Mouse (Mus musculus) heart, embryonic 11.5 days (tissue): Measurements from ENCODE around the gene Pex7. TPM values are rescaled to one million over a fixed set of nuclear protein-coding genes. Genes with fewer than 3 reads are reported as not detected.

Experiments
- ATAC-seq: fragments of 200-750 bp; cut with Nextera tagmentation; replicated peaks from 2 replicates; pipeline ENCODE4 v1.8.0; 2017; ENCODE audit warnings: moderate library complexity; ENCODE audit not compliant: insufficient number of reproducible peaks, low FRiP score, low TSS enrichment
- H3K27ac ChIP-seq: fragments of 300-500 bp; sonication (generic); 2 replicates; pipeline ENCODE4 v1.5.1; 2014; ENCODE audit warnings: mild to moderate bottlenecking, low read depth, low read length
- H3K27me3 ChIP-seq: fragments of 300-500 bp; sonication (generic); 2 replicates; pipeline ENCODE4 v1.6.1; 2014; ENCODE audit warnings: mild to moderate bottlenecking, low read length, mixed read lengths; ENCODE audit not compliant: control insufficient read depth, insufficient read depth
- H3K36me3 ChIP-seq: fragments of 300-500 bp; sonication (generic); 2 replicates; pipeline ENCODE4 v1.6.1; 2014; ENCODE audit warnings: mild to moderate bottlenecking, low read length, moderate library complexity, mixed read lengths; ENCODE audit not compliant: control insufficient read depth, insufficient read depth
- H3K4me1 ChIP-seq: fragments of 300-500 bp; sonication (generic); 2 replicates; pipeline ENCODE4 v1.6.1; 2014; ENCODE audit warnings: low read length; ENCODE audit not compliant: control insufficient read depth, insufficient read depth
- H3K4me2 ChIP-seq: fragments of 300-500 bp; sonication (generic); 2 replicates; pipeline ENCODE4 v1.6.1; 2014; ENCODE audit warnings: mild to moderate bottlenecking, moderate library complexity
- H3K4me3 ChIP-seq: fragments of 300-500 bp; sonication (generic); 2 replicates; pipeline ENCODE4 v1.5.1; 2014; ENCODE audit warnings: low read depth, low read length
- H3K9ac ChIP-seq: fragments of 300-500 bp; sonication (generic); 2 replicates; pipeline ENCODE4 v1.6.1; 2014; ENCODE audit warnings: mild to moderate bottlenecking, low read depth, low read length, moderate library complexity
- H3K9me3 ChIP-seq: fragments of 300-500 bp; sonication (generic); replicated peaks from 2 replicates; pipeline ENCODE4 v1.6.1; 2016; ENCODE audit warnings: low read length; ENCODE audit not compliant: control insufficient read depth
- WGBS: fragments of 180-500 bp; shearing (Covaris S2); extraction: QIAGEN DNeasy Blood & Tissue Kit; methylation state at CpG from one replicate; pipeline ENCODE4 v1.1.7; 2014; ENCODE audit not compliant: insufficient replicate concordance; 5-methylcytosine and 5-hydroxymethylcytosine counted together
- polyA plus RNA-seq: library from polyadenylated mRNA; unstranded; fragments of >200 nt; fragmentation: Nextera tagmentation; extraction: Ambion mirVana; gene quantifications from 2 replicates; pipeline ENCODE4 v1.2.1, GENCODE M21; 2014

The Pex7 gene
- polyA plus RNA-seq, 1 experiment from 2014 or later: 38.4 TPM

- no peak overlapping the region for H3K4me2 ChIP-seq
- no peaks in the 10 kb centered on the region for H3K4me1 ChIP-seq
- no peak overlapping the region for H3K9ac ChIP-seq
- H3K9me3 ChIP-seq: no peaks in the 10 kb centered on the region
- 76% methylated on average over 7 of the region's 7 CpGs for WGBS
- no peaks in the 10 kb centered on the region for H3K27me3 ChIP-seq
- H3K4me3 ChIP-seq: no peak overlapping the region
- no peaks in the 10 kb centered on the region for H3K36me3 ChIP-seq
- ATAC-seq: no peak
- H3K27ac ChIP-seq: no peak overlapping the region
Measured at GRCm38 (mm10) chr10:19901992-19902391, 5.5 kb downstream of the Pex7 start.

- Histone ChIP-seq H3K4me1 (no peaks in the 10 kb centered on the region), H3K9ac (no peak overlapping the region), H3K4me3 (no peak overlapping the region), H3K4me2 (no peak overlapping the region), H3K9me3 (no peaks in the 10 kb centered on the region), H3K27me3 (no peaks in the 10 kb centered on the region), H3K27ac (no peak overlapping the region), H3K36me3 (no peaks in the 10 kb centered on the region)
- 63% methylated on average over 2 of the region's 2 CpGs for WGBS
- no peak for ATAC-seq
Measured at GRCm38 (mm10) chr10:19900191-19900590, 7.3 kb downstream of the Pex7 start.

- Histone ChIP-seq H3K4me3 (no peak overlapping the region), H3K27me3 (no peaks in the 10 kb centered on the region), H3K27ac (no peak overlapping the region), H3K9me3 (no peaks in the 10 kb centered on the region), H3K36me3 (no peaks in the 10 kb centered on the region; the same call in 1 of the 2 replicates), H3K4me2 (no peak overlapping the region), H3K4me1 (no peaks in the 10 kb centered on the region), H3K9ac (no peak overlapping the region)
- 12% methylated on average over 4 of the region's 4 CpGs for WGBS
- ATAC-seq: no peak
Measured at GRCm38 (mm10) chr10:19893976-19894375, 13.5 kb downstream of the Pex7 start.

- no peak overlapping the region for H3K9ac ChIP-seq
- no peaks in the 10 kb centered on the region for H3K4me1 ChIP-seq
- H3K4me2 ChIP-seq: no peak overlapping the region
- no peak overlapping the region for H3K4me3 ChIP-seq
- no peaks in the 10 kb centered on the region; the same call in 1 of the 2 replicates for H3K36me3 ChIP-seq
- no peaks in the 10 kb centered on the region for H3K9me3 ChIP-seq
- no peak overlapping the region for H3K27ac ChIP-seq
- WGBS: 72% methylated on average over 6 of the region's 6 CpGs
- no peaks in the 10 kb centered on the region for H3K27me3 ChIP-seq
- no peak for ATAC-seq
Measured at GRCm38 (mm10) chr10:19893146-19893545, 14.3 kb downstream of the Pex7 start.

- Histone ChIP-seq H3K9me3 (no peaks in the 10 kb centered on the region), H3K27me3 (no peaks in the 10 kb centered on the region), H3K27ac (no peak overlapping the region), H3K4me1 (no peaks in the 10 kb centered on the region), H3K9ac (no peak overlapping the region), H3K4me2 (no peak overlapping the region), H3K4me3 (no peak overlapping the region), H3K36me3 (no peaks in the 10 kb centered on the region; the same call in 1 of the 2 replicates)
- WGBS: 59% methylated on average over 3 of the region's 3 CpGs
- ATAC-seq: no peak
Measured at GRCm38 (mm10) chr10:19891686-19892085, 15.8 kb downstream of the Pex7 start.

- no peaks in the 10 kb centered on the region for H3K4me1 ChIP-seq
- H3K27me3 ChIP-seq: no peaks in the 10 kb centered on the region
- no peak overlapping the region for H3K27ac ChIP-seq
- no peak overlapping the region for H3K9ac ChIP-seq
- no peak for ATAC-seq
- H3K4me2 ChIP-seq: no peak overlapping the region
- 85% methylated on average over 3 of the region's 3 CpGs for WGBS
- no peaks in the 10 kb centered on the region; the same call in 1 of the 2 replicates for H3K36me3 ChIP-seq
- H3K9me3 ChIP-seq: no peaks in the 10 kb centered on the region
- no peak overlapping the region for H3K4me3 ChIP-seq
Measured at GRCm38 (mm10) chr10:19889908-19890307, 17.6 kb downstream of the Pex7 start.

GRCm38 (mm10) chr10:19886249-19886648 lies 21.2 kb downstream of the Pex7 start:
- Histone ChIP-seq H3K27ac (no peak overlapping the region), H3K36me3 (no peaks in the 10 kb centered on the region; the same call in 1 of the 2 replicates), H3K4me2 (no peak overlapping the region), H3K4me3 (no peak overlapping the region), H3K4me1 (no peaks in the 10 kb centered on the region), H3K27me3 (no peaks in the 10 kb centered on the region), H3K9me3 (no peaks in the 10 kb centered on the region), H3K9ac (no peak overlapping the region)
- WGBS: 71% methylated on average over 3 of the region's 3 CpGs
- no peak for ATAC-seq

- Histone ChIP-seq H3K9me3 (no peaks in the 10 kb centered on the region), H3K36me3 (no peaks in the 10 kb centered on the region; the same call in 1 of the 2 replicates), H3K4me2 (no peak overlapping the region), H3K27me3 (no peaks in the 10 kb centered on the region), H3K4me1 (no peaks in the 10 kb centered on the region), H3K9ac (no peak overlapping the region), H3K27ac (no peak overlapping the region), H3K4me3 (no peak overlapping the region)
- 58% methylated on average over 4 of the region's 4 CpGs for WGBS
- ATAC-seq: no peak
Measured at GRCm38 (mm10) chr10:19884409-19884808, 23.1 kb downstream of the Pex7 start.

GRCm38 (mm10) chr10:19880437-19880836 lies 27.1 kb downstream of the Pex7 start:
- Histone ChIP-seq H3K27ac (no peak overlapping the region), H3K27me3 (no peaks in the 10 kb centered on the region), H3K4me2 (no peak overlapping the region), H3K36me3 (no peaks in the 10 kb centered on the region), H3K4me3 (no peak overlapping the region), H3K9ac (no peak overlapping the region), H3K4me1 (no peaks in the 10 kb centered on the region), H3K9me3 (no peaks in the 10 kb centered on the region)
- ATAC-seq: no peak
- WGBS: 69% methylated on average over 3 of the region's 3 CpGs
